Mouse (Mus musculus): ENCODE data around the gene Ankrd40. TPM values are rescaled to one million over a fixed set of nuclear protein-coding genes. Genes with fewer than 3 reads are reported as not detected.

Gene Ankrd40
- polyA plus RNA-seq, 1 experiment from 2014 or later: 20.6 TPM

GRCm38 (mm10) chr11:94343955-94344358, 16.2 kb downstream of the Ankrd40 start:
- no peak for ATAC-seq (ENCODE audit: low FRiP score, low TSS enrichment)
- peaks cover 29% of the 10 kb centered on the region for H3K4me1 ChIP-seq (ENCODE audit: control insufficient read depth, insufficient read depth, low read length)
- peaks cover 11% of the 10 kb centered on the region for H3K36me3 ChIP-seq (ENCODE audit: control insufficient read depth, insufficient read depth, low read length)
- no peak overlapping the region for H3K4me3 ChIP-seq (ENCODE audit: low read length)
- H3K9me3 ChIP-seq (ENCODE audit: control insufficient read depth, low read length): no peaks in the 10 kb centered on the region
- H3K27ac ChIP-seq (ENCODE audit: low read depth, low read length): no peak overlapping the region
- H3K27me3 ChIP-seq (ENCODE audit: control insufficient read depth, insufficient read depth, low read length): no peaks in the 10 kb centered on the region
- H3K4me2 ChIP-seq (replicated peaks; ENCODE audit: low read depth, low read length): no peak overlapping the region
- no peak overlapping the region for H3K9ac ChIP-seq (ENCODE audit: low read depth, low read length)
- WGBS: 43% methylated on average over 5 of the region's 5 CpGs

DNA sequence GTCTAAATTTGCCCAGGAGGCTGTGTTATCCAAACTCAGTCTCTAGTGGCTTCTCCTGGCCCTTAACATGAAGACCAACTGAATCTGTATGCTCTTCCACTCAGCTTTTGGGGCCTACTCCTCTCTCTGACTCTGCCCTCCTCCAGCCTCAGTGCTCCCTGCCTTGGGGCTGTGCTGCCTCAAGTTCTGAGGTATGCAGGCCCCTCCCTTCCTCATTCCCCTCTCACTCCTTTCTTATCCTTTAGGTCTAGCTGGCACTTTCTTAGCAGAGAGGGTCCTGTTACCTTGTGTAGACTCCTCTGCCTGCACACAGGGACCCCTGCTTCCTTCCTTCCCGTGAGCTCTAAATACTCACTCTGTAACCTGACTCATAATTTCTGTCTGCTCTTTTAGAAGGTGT, 16.7 kb downstream of the Ankrd40 start:
- peaks cover 29% of the 10 kb centered on the region for H3K4me1 ChIP-seq (ENCODE audit: control insufficient read depth, insufficient read depth, low read length)
- no peak overlapping the region for H3K9ac ChIP-seq (ENCODE audit: low read depth, low read length)
- no peaks in the 10 kb centered on the region for H3K27me3 ChIP-seq (ENCODE audit: control insufficient read depth, insufficient read depth, low read length)
- no peak overlapping the region for H3K4me3 ChIP-seq (ENCODE audit: low read length)
- no peak overlapping the region for H3K27ac ChIP-seq (ENCODE audit: low read depth, low read length)
- H3K36me3 ChIP-seq (ENCODE audit: control insufficient read depth, insufficient read depth, low read length): peaks cover 6% of the 10 kb centered on the region
- ATAC-seq (ENCODE audit: low FRiP score, low TSS enrichment): no peak
- no peak overlapping the region for H3K4me2 ChIP-seq (replicated peaks; ENCODE audit: low read depth, low read length)
- no peaks in the 10 kb centered on the region for H3K9me3 ChIP-seq (ENCODE audit: control insufficient read depth, low read length)
- WGBS: 25% methylated on average over 1 of the region's 1 CpGs

- 84% methylated on average over 10 of the region's 10 CpGs for WGBS
- H3K4me3 ChIP-seq (ENCODE audit: low read length): no peak overlapping the region
- ATAC-seq (ENCODE audit: low FRiP score, low TSS enrichment): no peak
- H3K36me3 ChIP-seq (ENCODE audit: control insufficient read depth, insufficient read depth, low read length): no peaks in the 10 kb centered on the region
- no peak overlapping the region for H3K4me2 ChIP-seq (replicated peaks; ENCODE audit: low read depth, low read length)
- peaks cover 29% of the 10 kb centered on the region for H3K4me1 ChIP-seq (ENCODE audit: control insufficient read depth, insufficient read depth, low read length)
- H3K9ac ChIP-seq (ENCODE audit: low read depth, low read length): no peak overlapping the region
- no peak overlapping the region for H3K27ac ChIP-seq (ENCODE audit: low read depth, low read length)
- H3K9me3 ChIP-seq (ENCODE audit: control insufficient read depth, low read length): no peaks in the 10 kb centered on the region
- no peaks in the 10 kb centered on the region for H3K27me3 ChIP-seq (ENCODE audit: control insufficient read depth, insufficient read depth, low read length)
Measured at GRCm38 (mm10) chr11:94345926-94346325, 18.1 kb downstream of the Ankrd40 start.

DNA sequence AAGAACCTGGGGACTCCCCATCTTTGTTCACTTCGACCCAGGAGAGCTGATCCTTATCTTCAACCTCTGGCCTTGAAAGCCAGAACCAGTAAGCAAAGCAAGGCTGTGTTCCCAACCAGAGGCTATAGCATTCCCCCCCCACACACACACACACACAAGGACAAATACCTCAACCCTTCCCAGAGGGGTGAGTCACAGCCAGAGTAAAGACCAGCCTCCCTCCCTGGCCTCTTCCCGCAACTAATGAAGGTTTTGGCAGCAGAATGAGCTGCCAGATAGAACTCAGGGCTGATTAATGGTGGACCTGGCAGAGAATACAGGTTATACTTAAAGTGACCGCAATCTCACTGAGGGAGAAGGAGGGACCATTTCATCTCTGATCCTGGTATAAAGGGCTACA, 18.8 kb downstream of the Ankrd40 start:
- no peak overlapping the region for H3K9ac ChIP-seq (ENCODE audit: low read depth, low read length)
- H3K36me3 ChIP-seq (ENCODE audit: control insufficient read depth, insufficient read depth, low read length): no peaks in the 10 kb centered on the region
- no peaks in the 10 kb centered on the region for H3K9me3 ChIP-seq (ENCODE audit: control insufficient read depth, low read length)
- H3K4me3 ChIP-seq (ENCODE audit: low read length): no peak overlapping the region
- 33% methylated on average over 3 of the region's 3 CpGs for WGBS
- no peak for ATAC-seq (ENCODE audit: low FRiP score, low TSS enrichment)
- H3K4me1 ChIP-seq (ENCODE audit: control insufficient read depth, insufficient read depth, low read length): peaks cover 35% of the 10 kb centered on the region
- H3K27ac ChIP-seq (ENCODE audit: low read depth, low read length): no peak overlapping the region; the same call in 1 of the 2 replicates
- H3K27me3 ChIP-seq (ENCODE audit: control insufficient read depth, insufficient read depth, low read length): no peaks in the 10 kb centered on the region
- H3K4me2 ChIP-seq (replicated peaks; ENCODE audit: low read depth, low read length): no peak overlapping the region

DNA sequence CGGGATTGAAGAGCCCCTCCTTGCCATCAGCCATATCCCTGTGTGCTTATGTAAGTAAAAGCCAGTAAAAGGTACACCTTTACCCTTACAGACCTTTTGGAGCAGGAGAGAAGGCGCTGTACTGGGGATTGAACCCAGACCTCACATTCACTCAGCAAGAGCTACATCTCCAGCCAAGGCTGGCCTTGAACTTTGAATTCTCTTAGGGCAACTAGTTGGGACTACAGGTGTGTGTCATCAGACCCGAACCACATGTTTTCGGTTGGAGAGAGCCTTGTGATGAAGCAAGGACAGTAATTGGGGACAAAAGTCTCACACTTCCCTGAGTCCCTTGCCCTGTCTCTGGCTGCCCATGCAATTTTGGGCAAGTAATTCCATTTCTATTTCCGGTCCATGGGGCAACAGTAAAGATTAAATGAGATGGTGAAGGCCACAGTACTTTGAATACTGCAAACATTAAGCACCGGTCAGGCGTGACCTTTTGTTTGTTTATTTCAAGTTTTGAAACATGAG, 19.3 kb downstream of the Ankrd40 start:
- no peak for ATAC-seq (ENCODE audit: low FRiP score, low TSS enrichment)
- WGBS: 76% methylated on average over 7 of the region's 7 CpGs
- H3K27ac ChIP-seq (ENCODE audit: low read depth, low read length): no peak overlapping the region; the same call in 1 of the 2 replicates
- no peaks in the 10 kb centered on the region for H3K9me3 ChIP-seq (ENCODE audit: control insufficient read depth, low read length)
- H3K9ac ChIP-seq (ENCODE audit: low read depth, low read length): no peak overlapping the region
- no peaks in the 10 kb centered on the region for H3K36me3 ChIP-seq (ENCODE audit: control insufficient read depth, insufficient read depth, low read length)
- H3K4me2 ChIP-seq (replicated peaks; ENCODE audit: low read depth, low read length): no peak overlapping the region
- H3K4me1 ChIP-seq (ENCODE audit: control insufficient read depth, insufficient read depth, low read length): peaks cover 32% of the 10 kb centered on the region
- no peak overlapping the region for H3K4me3 ChIP-seq (ENCODE audit: low read length)
- no peaks in the 10 kb centered on the region for H3K27me3 ChIP-seq (ENCODE audit: control insufficient read depth, insufficient read depth, low read length)

GRCm38 (mm10) chr11:94349839-94350238, 22.0 kb downstream of the Ankrd40 start:
- no peaks in the 10 kb centered on the region; the same call in 1 of the 2 replicates for H3K27me3 ChIP-seq (ENCODE audit: control insufficient read depth, insufficient read depth, low read length)
- 94% methylated on average over 2 of the region's 2 CpGs for whole genome bisulfite sequencing
- no peaks in the 10 kb centered on the region for H3K9me3 ChIP-seq (ENCODE audit: control insufficient read depth, low read length)
- H3K36me3 ChIP-seq (ENCODE audit: control insufficient read depth, insufficient read depth, low read length): no peaks in the 10 kb centered on the region
- no peak overlapping the region for H3K4me3 ChIP-seq (ENCODE audit: low read length)
- no peak for ATAC-seq (ENCODE audit: low FRiP score, low TSS enrichment)
- H3K27ac ChIP-seq (ENCODE audit: low read depth, low read length): no peak overlapping the region
- H3K4me2 ChIP-seq (replicated peaks; ENCODE audit: low read depth, low read length): no peak overlapping the region
- peaks cover 17% of the 10 kb centered on the region; the same call in 1 of the 2 replicates for H3K4me1 ChIP-seq (ENCODE audit: control insufficient read depth, insufficient read depth, low read length)
- H3K9ac ChIP-seq (ENCODE audit: low read depth, low read length): no peak overlapping the region

GRCm38 (mm10) chr11:94350337-94350736, 22.5 kb downstream of the Ankrd40 start:
- Histone ChIP-seq H3K9me3 (ENCODE audit: control insufficient read depth, low read length) (no peaks in the 10 kb centered on the region), H3K4me3 (ENCODE audit: low read length) (no peak overlapping the region), H3K4me2 (replicated peaks; ENCODE audit: low read depth, low read length) (no peak overlapping the region), H3K4me1 (ENCODE audit: control insufficient read depth, insufficient read depth, low read length) (peaks cover 17% of the 10 kb centered on the region; the same call in 1 of the 2 replicates), H3K9ac (ENCODE audit: low read depth, low read length) (no peak overlapping the region), H3K36me3 (ENCODE audit: control insufficient read depth, insufficient read depth, low read length) (no peaks in the 10 kb centered on the region), H3K27ac (ENCODE audit: low read depth, low read length) (no peak overlapping the region), H3K27me3 (ENCODE audit: control insufficient read depth, insufficient read depth, low read length) (no peaks in the 10 kb centered on the region; the same call in 1 of the 2 replicates)
- ATAC-seq (ENCODE audit: low FRiP score, low TSS enrichment): no peak
- WGBS: 70% methylated on average over 1 of the region's 1 CpGs

DNA sequence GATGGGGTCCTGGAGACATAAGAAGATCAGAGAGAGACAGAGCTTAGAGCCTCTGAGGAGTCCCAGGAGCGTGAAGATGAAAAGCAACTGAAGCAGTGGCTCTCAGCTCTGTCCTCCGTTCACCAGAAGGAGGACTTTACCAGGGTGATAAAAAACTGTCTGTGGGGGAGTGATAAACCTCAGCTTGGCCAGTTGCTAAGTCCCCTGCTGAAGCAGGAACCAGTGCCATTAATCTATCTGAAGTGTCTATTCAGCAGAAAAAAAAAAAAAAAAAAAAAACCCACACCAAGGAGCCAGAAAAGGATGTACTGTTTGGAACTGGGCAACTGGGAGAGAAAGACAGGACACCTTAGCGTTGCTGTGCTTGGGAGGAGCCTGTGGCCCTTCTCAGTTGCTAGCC, 23.3 kb downstream of the Ankrd40 start:
- 0 out of 2 replicates have a peak, but pooled peaks have one; percentile 38 for ATAC-seq (ENCODE audit: low FRiP score, low TSS enrichment)
- no peak overlapping the region for H3K27ac ChIP-seq (ENCODE audit: low read depth, low read length)
- 7% methylated on average over 3 of the region's 3 CpGs for WGBS

GRCm38 (mm10) chr11:94355521-94356217, 27.9 kb downstream of the Ankrd40 start:
- WGBS: 85% methylated on average over 9 of the region's 9 CpGs
- Histone ChIP-seq H3K27me3 (ENCODE audit: control insufficient read depth, insufficient read depth, low read length) (no peaks in the 10 kb centered on the region; the same call in 1 of the 2 replicates), H3K27ac (ENCODE audit: low read depth, low read length) (no peak overlapping the region), H3K9ac (ENCODE audit: low read depth, low read length) (no peak overlapping the region), H3K9me3 (ENCODE audit: control insufficient read depth, low read length) (no peaks in the 10 kb centered on the region), H3K36me3 (ENCODE audit: control insufficient read depth, insufficient read depth, low read length) (no peaks in the 10 kb centered on the region), H3K4me1 (ENCODE audit: control insufficient read depth, insufficient read depth, low read length) (peaks cover 7% of the 10 kb centered on the region; the same call in 1 of the 2 replicates), H3K4me3 (ENCODE audit: low read length) (no peak overlapping the region), H3K4me2 (replicated peaks; ENCODE audit: low read depth, low read length) (no peak overlapping the region)
- no peak for ATAC-seq (ENCODE audit: low FRiP score, low TSS enrichment)

More for the DNA sequence above, 23.3 kb downstream of the Ankrd40 start:
- no peaks in the 10 kb centered on the region; the same call in 1 of the 2 replicates for H3K27me3 ChIP-seq (ENCODE audit: control insufficient read depth, insufficient read depth, low read length)
- no peak overlapping the region for H3K9ac ChIP-seq (ENCODE audit: low read depth, low read length)
- H3K4me2 ChIP-seq (replicated peaks; ENCODE audit: low read depth, low read length): no peak overlapping the region
- H3K4me3 ChIP-seq (ENCODE audit: low read length): no peak overlapping the region
- no peaks in the 10 kb centered on the region for H3K9me3 ChIP-seq (ENCODE audit: control insufficient read depth, low read length)
- H3K4me1 ChIP-seq (ENCODE audit: control insufficient read depth, insufficient read depth, low read length): peaks cover 17% of the 10 kb centered on the region; the same call in 1 of the 2 replicates
- no peaks in the 10 kb centered on the region for H3K36me3 ChIP-seq (ENCODE audit: control insufficient read depth, insufficient read depth, low read length)

Data from kidney, embryonic 14.5 days (tissue).